Mouse (Mus musculus): ENCODE measurements around the gene Cinp. TPM values are rescaled to one million over a fixed set of nuclear protein-coding genes. Genes with fewer than 3 reads are reported as not detected.

Cinp gene
- total RNA-seq (2021) = 10 to 100 TPM; 83.3 to 87.3 TPM
- long read RNA-seq, experiment 1, transcript Cinp-201 (5 exons, 2,029 nt) = major isoform, 45 of 72 reads
- long read RNA-seq, experiment 1, partial matches to known transcripts = 2 of 72 reads
- long read RNA-seq, experiment 1, other reads (novel, unspliced or antisense) = 17 of 72 reads
- long read RNA-seq, experiment 2, transcript Cinp-201 (5 exons, 2,029 nt) = major isoform, 69 of 101 reads
- long read RNA-seq, experiment 2, partial matches to known transcripts = 5 of 101 reads
- long read RNA-seq, experiment 2, other reads (novel, unspliced or antisense) = 20 of 101 reads

GRCm38 (mm10) chr12:110889036-110890020 is at the start of gene Cinp, which contains the start of gene Tecpr2:
Gene Cinp, minus strand, starts transcription at chr12:110889145.
Gene Tecpr2, plus strand, starts transcription at chr12:110889264.
- peak; percentile 93 to 98 for DNase-seq (ENCODE audit: low spot score in 2 of 2)

GRCm38 (mm10) chr12:110937496-110937895 is 48.6 kb upstream of the Cinp start:
- DNase-seq (ENCODE audit: low spot score in 2 of 2) = no peak

GRCm38 (mm10) chr12:110935983-110936620 is 47.2 kb upstream of the Cinp start:
- peak; percentile 82 to 89 for DNase-seq (ENCODE audit: low spot score in 2 of 2)

- DNase-seq (ENCODE audit: low spot score in 2 of 2) = no peak
Measured at GRCm38 (mm10) chr12:110932820-110933219, 43.9 kb upstream of the Cinp start.

- DNase-seq (ENCODE audit: low spot score in 2 of 2) = no peak
Measured at GRCm38 (mm10) chr12:110921572-110921971, 32.6 kb upstream of the Cinp start.

GRCm38 (mm10) chr12:110920254-110920653 is 31.3 kb upstream of the Cinp start:
- DNase-seq (ENCODE audit: low spot score in 2 of 2) = no peak

GRCm38 (mm10) chr12:110915761-110916160 is 26.8 kb upstream of the Cinp start:
- DNase-seq (ENCODE audit: low spot score in 2 of 2) = no peak

GRCm38 (mm10) chr12:110909962-110910361 is 21.0 kb upstream of the Cinp start:
- DNase-seq (ENCODE audit: low spot score in 2 of 2) = peak in 1 of 2 experiments; percentile 39

GRCm38 (mm10) chr12:110907845-110908244 is 18.9 kb upstream of the Cinp start:
- DNase-seq (ENCODE audit: low spot score in 2 of 2) = no peak

- no peak for DNase-seq (ENCODE audit: low spot score in 2 of 2)
Measured at GRCm38 (mm10) chr12:110903536-110903935, 14.6 kb upstream of the Cinp start.

GRCm38 (mm10) chr12:110902106-110902505 is 13.2 kb upstream of the Cinp start:
- peak in 1 of 2 experiments; percentile 24 for DNase-seq (ENCODE audit: low spot score in 2 of 2)

GRCm38 (mm10) chr12:110891887-110892286 is 2.9 kb upstream of the Cinp start:
- no peak for DNase-seq (ENCODE audit: low spot score in 2 of 2)

GRCm38 (mm10) chr12:110888606-110889005 is 339 bp downstream of the Cinp start:
- no peak for DNase-seq (ENCODE audit: low spot score in 2 of 2)

GRCm38 (mm10) chr12:110888106-110888505 is 839 bp downstream of the Cinp start:
- DNase-seq (ENCODE audit: low spot score in 2 of 2) = no peak

GRCm38 (mm10) chr12:110885251-110885650 is 3.7 kb downstream of the Cinp start:
- DNase-seq (ENCODE audit: low spot score in 2 of 2) = no peak

GRCm38 (mm10) chr12:110882291-110882690 is 6.7 kb downstream of the Cinp start:
- DNase-seq (ENCODE audit: low spot score in 2 of 2) = no peak

- DNase-seq (ENCODE audit: low spot score in 2 of 2) = no peak
Measured at GRCm38 (mm10) chr12:110875351-110875750, 13.6 kb downstream of the Cinp start.

- no peak for DNase-seq (ENCODE audit: low spot score in 2 of 2)
Measured at GRCm38 (mm10) chr12:110871247-110871646, 17.7 kb downstream of the Cinp start.

- DNase-seq (ENCODE audit: low spot score in 2 of 2) = no peak
Measured at GRCm38 (mm10) chr12:110870107-110870506, 18.8 kb downstream of the Cinp start.

- DNase-seq (ENCODE audit: low spot score in 2 of 2) = no peak
Measured at GRCm38 (mm10) chr12:110865989-110866388, 23.0 kb downstream of the Cinp start.

- DNase-seq (ENCODE audit: low spot score in 2 of 2) = no peak
Measured at GRCm38 (mm10) chr12:110865571-110865970, 23.4 kb downstream of the Cinp start.
